Mouse (Mus musculus) heart, adult 8-10 months (tissue): ENCODE results near the gene Wfdc18. TPM values are rescaled to one million over a fixed set of nuclear protein-coding genes. Genes with fewer than 3 reads are reported as not detected.
A peak's percentile ranks its signal among the peaks of the same experiment; 100 is the strongest.

ENCODE experiments used
- DNase-seq: peaks from one replicate; pipeline ENCODE4 v3.0.0; 2022; ENCODE audit warnings: low spot score
- total RNA-seq, 4 experiments: library from RNA; stranded (reverse); gene quantifications; 2 replicates each; pipeline ENCODE4 v1.2.4; 2022

The Wfdc18 gene
- total RNA-seq, result not detected

GRCm38 (mm10) chr11:83708715-83709114, at the start of gene Wfdc18:
Gene Wfdc18 (plus strand): TSS chr11:83709015.
- DNase-seq, result no peak

DNA sequence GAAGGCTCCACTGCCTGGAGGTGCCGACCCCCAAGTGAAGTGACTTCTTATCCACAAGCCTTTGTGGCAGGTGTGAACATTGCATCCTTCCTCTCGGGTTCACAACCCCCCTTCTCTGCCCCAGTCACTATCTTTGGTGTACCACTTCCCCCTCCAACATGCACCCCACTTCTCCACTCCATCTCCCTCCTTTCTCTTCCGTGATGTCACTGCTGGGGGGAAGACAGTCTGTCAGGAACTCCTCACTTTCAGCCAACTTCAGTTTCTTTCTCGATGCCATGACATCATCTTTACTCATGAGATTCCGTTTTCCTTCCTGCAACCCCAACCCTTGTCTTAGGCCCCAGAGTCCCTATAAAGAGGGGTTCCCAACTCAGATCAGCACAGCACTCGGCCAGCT, 46.6 kb upstream of the Wfdc18 start, which contains the start of gene Ccl4:
Ccl4 (plus strand) TSS at position 381 of the 400 bp plus-strand sequence.
- DNase-seq, result no peak

DNA sequence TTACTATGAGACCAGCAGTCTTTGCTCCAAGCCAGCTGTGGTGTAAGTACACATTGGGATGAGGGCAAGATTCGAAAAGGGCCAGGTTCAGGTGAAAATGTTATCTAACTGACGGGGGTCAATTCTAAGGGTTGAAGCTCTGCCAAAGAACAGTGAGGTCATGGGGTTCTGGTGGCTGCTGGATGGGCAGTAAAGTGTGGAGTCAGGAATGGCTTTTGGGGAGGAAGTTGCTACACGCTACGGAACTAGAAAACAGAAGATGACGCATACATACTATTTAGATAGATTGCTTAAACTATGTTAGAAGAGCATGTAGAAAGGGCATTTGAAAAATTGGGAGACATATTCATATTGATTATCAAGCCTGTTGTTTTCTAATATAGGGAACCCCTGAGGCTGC, 45.3 kb upstream of the Wfdc18 start:
- DNase-seq, result no peak

- no peak for DNase-seq
Observed at GRCm38 (mm10) chr11:83671743-83672142, 37.1 kb upstream of the Wfdc18 start.

DNA sequence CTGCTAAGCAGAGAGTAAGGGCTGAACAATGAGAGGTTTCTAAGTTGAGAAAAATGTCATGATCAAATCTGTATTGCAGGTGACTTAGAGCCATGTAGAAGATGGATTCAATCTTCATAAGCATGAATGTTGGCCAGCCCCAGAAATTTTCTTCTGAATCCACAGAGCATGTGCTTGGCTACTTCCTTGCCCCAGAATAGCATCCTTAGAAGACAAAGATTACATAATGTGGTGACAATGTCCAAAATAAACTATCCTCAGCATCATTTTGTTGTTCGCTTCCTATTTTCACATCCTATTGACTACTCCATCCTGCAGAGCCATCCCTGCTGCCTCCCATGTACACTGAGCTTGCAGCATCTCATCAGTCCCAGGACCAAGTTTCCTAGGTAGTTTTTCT, 33.1 kb upstream of the Wfdc18 start:
- peak; percentile 12 for DNase-seq

- no peak for DNase-seq
Observed at GRCm38 (mm10) chr11:83689918-83690317, 18.9 kb upstream of the Wfdc18 start.

- no peak for DNase-seq
Observed at GRCm38 (mm10) chr11:83692008-83692407, 16.8 kb upstream of the Wfdc18 start.

GRCm38 (mm10) chr11:83703705-83704104, 5.1 kb upstream of the Wfdc18 start, which contains the start of gene Wfdc17:
Gene Wfdc17 (plus strand): TSS chr11:83703991.
- no peak for DNase-seq

- no peak for DNase-seq
Observed at GRCm38 (mm10) chr11:83709683-83710082, 868 bp downstream of the Wfdc18 start.

DNA sequence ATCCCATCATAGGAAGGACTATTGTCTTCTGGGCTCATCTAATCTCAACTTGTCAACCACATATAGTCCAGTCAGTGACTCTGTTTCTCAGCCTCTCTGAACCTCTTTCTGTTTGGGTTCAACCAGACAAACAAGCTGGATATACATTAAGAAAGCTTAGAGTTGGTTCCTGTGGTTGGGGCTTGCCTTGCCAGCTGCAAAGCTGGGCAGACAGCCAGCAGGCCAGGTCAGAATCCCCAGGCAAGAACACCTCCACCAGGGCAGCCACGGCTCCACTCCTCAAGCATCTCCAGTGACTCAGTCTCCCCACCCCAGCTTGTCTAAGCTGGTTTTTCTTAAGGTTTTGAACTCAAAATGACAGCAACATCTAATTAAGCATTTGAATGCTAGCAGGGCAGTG, 3.9 kb downstream of the Wfdc18 start:
- DNase-seq, result no peak

GRCm38 (mm10) chr11:83713925-83714324, 5.1 kb downstream of the Wfdc18 start:
- no peak for DNase-seq

GRCm38 (mm10) chr11:83717042-83717665, 8.3 kb downstream of the Wfdc18 start:
- no peak for DNase-seq

DNA sequence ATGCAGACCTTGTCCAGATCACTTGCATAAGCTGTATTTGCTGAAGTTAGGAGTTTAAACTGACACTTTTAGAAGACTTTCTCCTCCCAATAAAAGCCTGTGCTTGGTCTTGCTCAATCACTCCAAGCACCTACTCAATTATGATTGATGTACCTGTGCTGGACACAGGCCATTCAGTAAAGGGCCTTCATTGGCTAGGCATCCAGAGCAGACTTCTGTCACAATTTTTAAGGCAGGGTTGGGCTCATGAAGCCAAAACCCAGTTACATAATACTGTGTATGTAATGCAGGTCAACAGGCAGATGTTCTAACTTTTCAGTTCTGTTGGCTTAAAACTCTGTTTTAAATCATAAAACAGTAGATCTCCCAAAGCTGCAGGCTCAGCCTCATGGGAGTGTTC, 12.0 kb downstream of the Wfdc18 start:
- DNase-seq, result no peak

DNA sequence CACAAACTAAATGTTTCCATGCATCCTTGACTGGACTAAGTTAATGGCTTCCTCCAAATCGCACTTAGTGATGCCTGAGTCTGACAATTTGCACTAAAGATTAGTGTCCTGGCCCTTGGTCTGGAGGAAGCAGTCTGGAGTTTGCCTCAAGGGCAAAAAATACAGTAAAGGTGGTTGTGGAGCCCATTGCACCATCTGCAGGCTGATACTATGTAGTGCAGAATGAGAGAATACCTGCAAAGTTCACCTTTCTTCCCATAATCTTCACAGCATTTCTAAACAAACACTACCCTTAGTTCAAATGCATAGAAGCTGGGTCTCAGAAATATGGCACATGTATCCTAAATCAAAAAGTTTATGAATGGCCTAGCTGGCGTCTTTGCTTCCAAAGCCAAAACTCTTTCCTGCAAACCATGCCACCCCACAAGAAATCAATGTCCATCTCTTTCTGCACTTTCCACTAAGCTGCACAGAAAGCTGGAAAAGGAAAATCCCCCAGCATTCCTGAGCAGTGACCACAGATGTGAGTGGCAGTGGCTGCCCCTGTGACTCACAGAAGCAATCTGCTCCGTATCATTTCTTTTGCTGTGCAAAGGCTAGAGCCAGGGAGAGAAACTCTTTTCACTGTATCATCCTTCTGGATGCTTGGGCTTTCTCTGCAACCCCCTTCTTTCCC, 20.1 kb downstream of the Wfdc18 start:
- DNase-seq, result no peak

- no peak for DNase-seq
Observed at GRCm38 (mm10) chr11:83731116-83731515, 22.3 kb downstream of the Wfdc18 start.

DNA sequence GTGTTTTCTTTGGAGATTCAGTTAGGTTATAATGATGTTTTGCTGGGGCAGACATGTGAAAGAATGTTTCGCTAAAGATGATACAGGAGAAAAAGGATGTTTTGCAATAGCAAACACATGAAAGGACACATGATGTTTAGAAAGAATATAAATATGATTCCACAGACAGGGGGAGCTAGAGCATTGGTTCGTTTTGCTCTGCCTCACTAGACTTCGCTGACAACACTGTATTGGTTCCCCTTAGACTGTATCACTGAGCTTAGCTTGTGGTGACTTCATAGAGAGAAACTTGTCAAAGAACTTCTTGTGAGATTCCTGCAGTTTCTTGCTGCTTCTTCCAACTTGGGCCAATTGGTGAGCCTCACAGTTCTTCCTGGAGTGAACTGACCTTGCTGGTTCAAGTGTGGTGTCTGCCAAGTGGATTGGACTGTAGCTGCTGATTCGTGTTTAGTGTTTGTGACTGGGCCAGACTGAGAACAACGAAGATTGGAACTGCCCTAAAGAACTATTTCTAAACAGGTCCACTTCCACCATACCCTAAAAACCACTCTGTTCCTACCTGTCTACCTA, 24.3 kb downstream of the Wfdc18 start:
- DNase-seq, result no peak

GRCm38 (mm10) chr11:83734215-83734614, 25.4 kb downstream of the Wfdc18 start:
- DNase-seq, result no peak

DNA sequence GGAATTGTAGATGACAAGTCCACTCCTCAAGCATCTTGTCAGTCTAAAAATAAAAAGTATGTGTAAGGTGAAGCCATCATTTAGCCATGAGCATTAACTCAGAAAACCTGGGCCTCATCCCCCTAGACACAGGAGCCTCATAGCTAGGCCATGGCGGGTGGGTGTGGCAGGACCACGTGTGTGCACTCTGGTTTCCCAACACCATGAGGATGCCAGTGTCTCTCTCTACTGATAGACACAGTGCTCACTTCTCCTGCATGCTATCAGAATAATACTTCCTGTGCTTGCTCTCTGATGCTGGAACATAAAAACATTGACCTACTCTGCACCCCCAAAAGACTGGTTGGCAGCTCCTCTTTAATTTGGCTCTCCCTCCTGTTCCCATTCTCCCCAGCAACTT, 27.1 kb downstream of the Wfdc18 start:
- DNase-seq, result no peak

DNA sequence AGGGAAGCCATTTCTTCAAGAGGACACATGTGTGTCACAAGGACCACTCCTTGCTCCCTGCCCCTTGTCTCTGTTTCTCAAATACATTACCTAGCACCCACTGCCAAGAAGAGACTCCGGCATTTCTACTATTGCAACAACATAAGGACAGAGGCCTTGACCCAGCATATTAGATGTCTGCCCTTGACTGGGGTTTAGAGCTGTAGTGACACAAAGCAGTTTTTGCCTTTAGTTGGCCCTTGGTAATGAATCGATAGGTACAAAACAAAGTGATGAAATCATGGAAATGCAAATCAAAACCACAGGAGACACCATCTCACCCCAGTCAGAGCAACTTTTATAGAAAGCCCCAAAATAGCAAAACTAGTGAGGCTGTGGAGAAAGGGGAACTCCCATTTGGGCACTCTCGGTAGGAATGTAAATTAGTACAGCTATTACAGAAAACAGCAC, 28.3 kb downstream of the Wfdc18 start:
- DNase-seq, result no peak

- peak; percentile 81 for DNase-seq
Observed at GRCm38 (mm10) chr11:83739241-83739640, 30.4 kb downstream of the Wfdc18 start.

GRCm38 (mm10) chr11:83740443-83740991, 31.7 kb downstream of the Wfdc18 start:
- DNase-seq, result no peak

DNA sequence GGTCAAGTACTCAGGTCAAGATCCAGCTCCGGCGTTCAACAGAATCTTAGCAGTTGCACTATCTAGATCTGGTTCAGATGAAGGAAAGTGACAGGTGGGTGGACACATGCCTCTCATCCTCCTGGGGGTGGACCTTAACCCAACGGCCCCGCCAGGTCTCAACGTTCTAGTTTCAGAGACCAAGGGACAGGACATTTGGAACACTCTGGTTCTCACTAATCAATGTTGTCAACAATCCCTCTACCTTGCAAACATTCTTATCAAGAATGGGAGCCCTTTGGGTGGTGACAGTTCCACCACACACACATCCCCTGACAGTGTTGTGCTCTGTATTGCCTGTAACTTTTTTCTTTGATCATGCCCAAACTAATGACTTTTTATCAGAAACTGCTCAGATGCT, 33.0 kb downstream of the Wfdc18 start:
- DNase-seq, result no peak
